Mouse (Mus musculus): Measurements from ENCODE around the gene Adgrl1.

GRCm38 (mm10) chr8:83892061-83892460 is 7.8 kb upstream of the Adgrl1 start:
- no peak for TF ChIP-seq CTCF (IDR thresholded peaks at IDR 0.05; ENCODE audit: insufficient read depth, low read depth, low read length)
- no peak for TF ChIP-seq POLR2A (IDR thresholded peaks at IDR 0.05; ENCODE audit: insufficient read depth, low read depth, low read length)
